Mouse (Mus musculus) gastrocnemius, adult 2 months (tissue): ENCODE data around the gene Kif4. TPM values are rescaled to one million over a fixed set of nuclear protein-coding genes. Genes with fewer than 3 reads are reported as not detected.

ENCODE experiments used
- DNase-seq: peaks from one replicate; pipeline ENCODE4 v3.0.0; 2022
- H3K27ac ChIP-seq: fragments of 200-600 bp; 2 replicates; pipeline ENCODE4 v1.8.1; 2022; ENCODE audit warnings: mild to moderate bottlenecking
- H3K4me3 ChIP-seq: fragments of 200-600 bp; 2 replicates; pipeline ENCODE4 v1.8.1; 2022; ENCODE audit warnings: mild to moderate bottlenecking, moderate library complexity
- CTCF ChIP-seq: fragments of 200-600 bp; IDR thresholded peaks from 2 replicates; pipeline ENCODE4 v1.8.1; 2022; ENCODE audit warnings: antibody characterized with exemption, mild to moderate bottlenecking, moderate library complexity
- intact Hi-C: fragments of 180-260 bp; cut with DNase I; formaldehyde crosslinking; loops from one replicate; pipeline ENCODE4 v1.15.1; 2025
- total RNA-seq, 2 experiments: library from RNA; stranded (reverse); gene quantifications; 2 replicates each; pipeline ENCODE4 v1.2.3; 2021

Gene Kif4
- total RNA-seq, 2 experiments from 2014 or later: 0.15 to 0.22 TPM

DNA sequence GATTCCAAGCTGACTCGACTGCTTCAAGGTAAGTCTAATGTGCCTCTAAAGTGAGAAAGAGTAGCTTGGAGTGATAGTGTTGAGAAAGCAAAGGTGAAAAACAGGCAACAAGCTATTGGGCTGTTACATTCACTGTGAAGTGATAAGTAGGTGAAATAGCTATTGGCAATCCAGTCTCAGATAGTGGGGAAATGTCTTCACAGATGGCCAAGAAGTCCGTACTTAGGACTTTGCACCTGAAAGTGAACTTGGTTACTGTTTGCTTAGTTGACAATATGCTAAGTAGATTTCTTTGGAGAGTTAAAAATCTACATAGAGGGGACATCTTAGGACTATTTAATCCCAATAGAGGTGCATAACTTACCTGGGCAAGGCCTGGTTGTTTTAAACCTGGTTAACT, 39.3 kb downstream of the Kif4 start:
- no peak for DNase-seq
- TF ChIP-seq CTCF: no peak
- intact Hi-C loops: no loop called here
- Histone ChIP-seq H3K4me3 (no peak overlapping the region), H3K27ac (no peak overlapping the region)

DNA sequence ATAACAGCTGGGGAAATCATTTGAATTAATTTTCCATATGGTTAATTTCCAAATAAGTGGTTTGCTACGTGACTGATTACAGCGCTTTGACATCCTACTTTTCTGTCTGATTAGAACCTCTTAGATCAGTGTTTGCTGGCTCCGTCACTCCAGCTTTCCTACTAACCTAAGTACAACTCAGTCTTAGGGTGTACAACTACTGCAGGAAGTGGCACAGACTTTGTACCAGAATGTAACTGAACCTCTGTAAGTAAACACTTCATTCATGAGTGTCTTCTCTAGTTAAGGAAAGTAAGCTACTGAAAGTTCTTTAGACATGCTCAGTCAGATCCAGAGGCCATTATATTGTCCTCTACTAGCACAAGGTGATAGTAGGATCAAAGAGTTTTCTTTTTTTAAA, 52.7 kb downstream of the Kif4 start:
- TF ChIP-seq CTCF: no peak
- Histone ChIP-seq H3K4me3 (no peak overlapping the region), H3K27ac (no peak overlapping the region)
- DNase-seq: no peak
- intact Hi-C loops: no loop called here

DNA sequence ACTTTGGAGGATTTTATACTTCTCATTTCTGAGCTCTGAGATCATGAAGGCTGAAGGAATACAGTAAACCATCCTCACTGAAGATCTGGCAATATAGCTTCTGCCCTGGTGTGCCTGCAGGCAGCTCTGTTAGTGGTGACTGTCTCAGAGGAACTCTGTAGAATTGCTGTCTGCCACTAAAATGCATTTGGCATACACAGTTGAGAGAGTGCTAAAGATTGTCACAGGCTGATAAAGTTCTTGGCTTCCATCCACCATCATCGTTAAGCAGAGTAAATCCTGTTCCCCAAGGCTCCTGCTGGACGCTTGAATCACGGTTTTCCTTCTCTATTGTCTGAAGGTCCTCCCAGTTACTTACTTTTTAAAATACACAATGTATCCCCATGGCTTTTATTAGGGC, 61.0 kb downstream of the Kif4 start:
- no peak for TF ChIP-seq CTCF
- intact Hi-C loops: no loop called here

DNA sequence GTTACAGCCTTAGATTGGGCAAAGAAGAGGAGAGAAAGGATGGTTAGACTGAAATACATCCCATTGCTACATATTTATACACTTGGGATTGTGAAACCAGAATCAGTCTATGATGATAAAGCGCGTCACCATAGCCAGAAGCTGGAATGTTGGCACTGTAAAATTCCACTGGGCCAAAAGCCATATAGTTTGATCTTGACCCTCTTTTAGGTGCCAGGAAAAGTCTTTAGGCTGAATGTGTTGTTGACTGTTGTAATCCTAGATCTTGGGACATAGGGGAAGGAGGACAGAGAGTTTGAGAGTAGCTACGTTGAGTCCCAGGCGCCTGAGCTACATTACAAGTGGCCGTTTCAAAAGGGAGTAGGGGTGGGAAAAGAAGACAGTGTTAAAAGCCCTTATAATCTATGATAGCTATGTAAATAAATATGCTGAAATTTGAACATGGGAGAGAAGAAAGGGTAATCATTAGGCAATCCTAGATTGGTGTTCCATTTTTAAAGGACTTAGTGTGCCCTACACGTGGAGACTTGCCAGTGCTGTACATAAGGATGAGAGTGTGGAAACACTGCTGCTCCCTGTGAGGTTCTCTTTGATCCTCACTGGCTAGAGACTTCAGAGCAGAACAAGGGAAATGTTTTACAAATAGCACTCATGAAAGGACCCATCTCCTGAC, 62.0 kb downstream of the Kif4 start:
- no peak for TF ChIP-seq CTCF
- intact Hi-C loops: no loop called here
- H3K4me3 ChIP-seq: no peak overlapping the region
- no peak for DNase-seq
- no peak overlapping the region for H3K27ac ChIP-seq

More for the DNA sequence above, 61.0 kb downstream of the Kif4 start:
- H3K27ac ChIP-seq: no peak overlapping the region
- DNase-seq: no peak
- H3K4me3 ChIP-seq: no peak overlapping the region

DNA sequence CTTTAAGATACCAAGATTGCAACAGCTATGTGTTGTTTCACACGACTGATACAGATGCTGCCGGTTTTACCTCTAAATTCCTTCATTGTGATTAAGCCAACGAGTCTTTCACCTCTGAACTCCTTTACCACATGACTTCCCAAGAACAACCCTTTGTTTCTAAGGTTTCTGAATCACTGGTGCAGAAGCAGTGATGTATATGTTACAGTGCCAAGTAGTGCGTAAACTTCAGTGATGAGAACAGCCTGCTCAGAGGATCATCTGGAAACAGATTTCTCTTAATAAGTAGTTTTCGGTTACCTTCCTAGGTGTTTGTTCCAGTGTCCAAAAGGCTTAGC, 62.5 kb downstream of the Kif4 start:
- Histone ChIP-seq H3K4me3 (no peak overlapping the region), H3K27ac (no peak overlapping the region)
- TF ChIP-seq CTCF: no peak
- intact Hi-C loops: no loop called here
- DNase-seq: no peak

DNA sequence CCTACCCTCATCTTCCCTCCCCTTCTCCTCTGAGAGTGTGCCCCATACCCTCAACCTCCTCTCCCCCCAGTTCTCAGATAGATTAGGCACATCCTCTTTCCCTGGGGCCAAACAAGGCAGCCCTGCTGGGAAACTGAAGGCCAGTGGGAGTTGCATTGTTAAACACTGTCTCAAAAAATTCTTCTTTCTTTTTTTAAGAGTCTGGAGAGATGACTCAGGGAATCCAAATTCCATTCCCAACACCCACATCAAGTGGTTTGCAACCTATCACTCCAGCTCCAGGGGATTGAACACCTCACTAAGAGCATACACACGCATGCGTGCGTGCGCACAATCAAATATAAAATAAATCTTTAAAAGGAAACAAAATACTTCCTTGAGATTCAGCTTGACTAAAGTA, 71.2 kb downstream of the Kif4 start:
- intact Hi-C loops: no loop called here
- H3K27ac ChIP-seq: no peak overlapping the region
- H3K4me3 ChIP-seq: no peak overlapping the region
- DNase-seq: no peak
- TF ChIP-seq CTCF: no peak

DNA sequence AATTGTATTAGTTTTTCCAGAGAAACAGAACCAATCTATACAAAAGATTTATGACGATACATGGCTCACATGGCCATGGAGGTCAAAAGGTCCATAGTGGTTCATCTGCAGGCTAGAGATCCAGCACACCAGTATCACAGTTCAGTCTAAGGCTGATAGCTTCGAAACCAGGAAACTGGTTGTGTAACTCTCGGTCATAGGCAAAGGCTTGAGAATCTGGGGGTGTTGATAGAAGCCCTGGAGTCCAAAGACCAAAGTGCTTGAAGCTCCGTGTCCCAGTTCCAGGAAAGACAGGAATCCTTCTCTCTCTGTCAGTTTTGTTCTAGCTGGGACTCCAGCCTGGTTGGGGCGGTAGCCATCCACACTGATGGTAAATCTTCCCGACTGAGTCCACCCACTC, 82.5 kb downstream of the Kif4 start:
- no peak for TF ChIP-seq CTCF
- Histone ChIP-seq H3K4me3 (no peak overlapping the region), H3K27ac (no peak overlapping the region)
- intact Hi-C loops: no loop called here
- DNase-seq: no peak

DNA sequence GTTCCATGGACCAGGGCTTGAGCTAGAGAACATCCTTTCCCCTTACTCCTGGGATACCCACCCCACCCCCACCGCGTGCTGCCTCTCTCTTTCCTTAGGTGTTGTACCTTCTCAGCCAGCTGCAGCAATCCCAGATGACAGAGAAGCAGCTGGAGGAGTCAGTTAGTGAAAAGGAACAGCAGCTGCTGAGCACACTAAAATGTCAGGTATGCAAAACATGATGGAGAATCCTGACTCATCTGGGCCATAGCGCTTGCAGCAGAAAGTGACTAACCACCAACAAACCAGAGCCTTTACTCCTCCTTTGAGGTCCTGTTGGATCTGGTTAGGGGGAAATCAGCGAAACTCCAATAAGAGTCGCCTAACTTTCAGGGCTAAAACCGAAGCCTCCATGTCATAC, 90.6 kb downstream of the Kif4 start:
- no peak overlapping the region for H3K27ac ChIP-seq
- intact Hi-C loops: no loop called here
- no peak overlapping the region for H3K4me3 ChIP-seq
- TF ChIP-seq CTCF: no peak
- no peak for DNase-seq

DNA sequence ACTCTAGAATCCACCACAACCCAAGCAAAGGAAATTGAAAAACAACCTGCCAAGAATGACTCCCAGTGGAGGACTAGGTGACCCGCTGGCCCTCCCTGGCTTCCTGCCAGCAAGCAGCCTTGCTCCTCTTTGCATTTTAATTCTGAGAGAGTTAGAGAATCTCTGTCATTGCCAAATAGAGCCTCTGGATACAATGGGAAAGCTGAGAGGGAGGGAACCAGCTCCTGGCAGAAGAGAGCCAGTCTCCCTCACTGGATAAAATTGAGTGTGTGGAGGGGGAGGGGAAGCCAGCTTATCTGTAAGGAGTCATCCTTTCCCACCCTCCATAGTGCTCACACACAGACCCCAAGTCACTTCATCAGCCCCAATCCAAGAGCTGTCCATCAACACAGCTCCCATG, 103.4 kb downstream of the Kif4 start:
- intact Hi-C loops: no loop called here
- no peak for TF ChIP-seq CTCF
- no peak overlapping the region for H3K27ac ChIP-seq
- DNase-seq: peak; percentile 29
- no peak overlapping the region for H3K4me3 ChIP-seq

DNA sequence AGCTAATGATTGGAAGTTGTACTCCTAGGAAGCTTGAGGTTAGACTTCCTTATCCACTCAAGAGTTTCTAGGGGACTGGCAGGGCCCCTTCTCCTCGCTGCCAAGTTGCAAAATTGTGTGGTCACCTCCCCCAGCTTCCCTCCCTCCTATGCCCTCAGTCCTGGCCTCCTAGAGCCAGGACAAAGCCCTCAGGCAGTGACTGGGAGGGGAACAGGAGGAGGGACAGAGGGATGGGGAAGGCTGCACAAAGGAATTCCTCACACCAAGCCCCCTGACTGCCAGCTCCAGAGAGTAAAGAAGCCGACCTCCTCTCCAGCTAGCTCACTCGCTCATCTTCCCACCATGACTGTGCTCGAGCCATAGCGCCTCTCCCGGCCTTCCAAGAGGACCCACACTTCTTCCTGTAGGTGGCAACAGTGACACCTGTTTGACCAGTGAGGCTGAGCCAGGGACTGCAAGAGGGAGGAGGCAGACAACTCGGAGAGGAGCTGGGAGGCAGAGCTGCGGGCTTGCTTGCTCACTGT, 104.2 kb downstream of the Kif4 start, which contains the start of gene Gdpd2:
Gene Gdpd2, plus strand, starts transcription at position 209 of the 524 bp plus-strand sequence.
- Histone ChIP-seq H3K27ac (no peak within 1 kb of the TSS), H3K4me3 (no peak within 1 kb of the TSS)
- TF ChIP-seq CTCF: peak; percentile 40
- peak; percentile 31 for DNase-seq
- intact Hi-C loops: loop anchor here (10.0 kb wide), 1 partner anchor 105 kb away; the partner anchor contains the start of genes Kif4 and Pdzd11

DNA sequence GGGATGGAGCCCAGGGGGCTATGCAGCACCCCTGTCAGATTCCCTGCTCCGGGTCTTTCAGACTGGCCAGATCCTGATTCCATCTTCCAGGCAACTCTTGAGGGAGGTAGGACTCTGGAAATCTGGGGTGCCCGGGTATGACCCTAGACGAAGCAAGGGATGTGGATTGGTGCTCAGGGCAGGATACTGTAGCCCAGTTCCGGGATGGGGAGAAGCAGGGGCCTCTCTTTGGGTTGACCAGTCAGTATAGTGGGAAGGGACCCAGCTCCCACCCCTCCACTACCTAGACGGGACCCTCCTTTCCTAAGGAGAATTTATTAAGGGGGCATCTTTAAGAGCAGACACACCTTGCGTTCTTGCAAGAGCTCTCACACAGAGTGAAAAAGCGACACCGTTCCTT, 104.7 kb downstream of the Kif4 start:
- intact Hi-C loops: loop anchor here (10.0 kb wide), 1 partner anchor 105 kb away; the partner anchor contains the start of genes Kif4 and Pdzd11
- H3K4me3 ChIP-seq: no peak overlapping the region
- no peak for TF ChIP-seq CTCF
- no peak for DNase-seq
- H3K27ac ChIP-seq: no peak overlapping the region

DNA sequence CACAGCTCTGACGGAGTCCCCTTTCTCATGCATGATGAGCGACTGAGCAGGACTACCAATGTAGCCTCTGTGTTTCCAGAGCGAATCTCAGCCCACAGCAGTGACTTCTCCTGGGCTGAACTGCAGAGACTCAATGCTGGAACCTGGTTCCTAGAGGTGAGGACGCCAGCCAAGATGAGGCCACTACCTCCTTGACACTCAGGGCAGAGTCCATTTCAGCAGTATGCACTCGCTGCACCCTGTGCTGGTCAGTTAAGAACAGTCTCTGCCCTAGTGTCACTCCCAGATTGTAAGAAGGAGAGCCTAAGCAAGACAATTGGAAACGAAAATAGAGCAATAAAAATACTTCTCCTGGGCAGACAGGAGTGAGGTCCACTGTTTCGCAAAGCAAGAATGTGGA, 108.8 kb downstream of the Kif4 start:
- TF ChIP-seq CTCF: no peak
- no peak overlapping the region for H3K4me3 ChIP-seq
- DNase-seq: no peak
- no peak overlapping the region for H3K27ac ChIP-seq
- intact Hi-C loops: loop anchor here (10.0 kb wide), 1 partner anchor 110 kb away; the partner anchor contains the start of genes Kif4 and Pdzd11

DNA sequence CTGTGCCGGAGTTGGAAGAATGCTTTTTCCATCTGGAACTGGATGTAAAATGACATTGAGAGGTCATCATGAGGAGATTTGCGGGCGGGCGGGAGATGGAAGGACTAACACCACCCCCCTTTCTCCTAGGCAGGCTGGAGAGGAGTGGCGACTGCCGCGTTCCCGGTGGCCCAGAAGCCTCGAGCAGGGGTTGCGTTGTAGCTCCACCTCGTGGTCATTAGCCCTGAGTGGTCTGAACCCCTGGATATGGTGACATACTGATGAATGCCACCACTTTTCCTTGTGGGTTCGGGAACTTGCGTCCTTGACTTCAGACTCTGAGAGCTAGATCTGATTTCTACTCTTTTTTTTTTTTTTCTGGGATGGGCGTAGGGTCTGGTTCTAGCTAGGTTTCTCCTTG, 113.4 kb downstream of the Kif4 start:
- TF ChIP-seq CTCF: peak; percentile 72
- no peak overlapping the region for H3K27ac ChIP-seq
- intact Hi-C loops: loop anchor here (10.0 kb wide), 1 partner anchor 114 kb away; the partner anchor contains the start of genes Kif4 and Pdzd11
- H3K4me3 ChIP-seq: peak overlapping the region; percentile 64
- peak; percentile 74 for DNase-seq

DNA sequence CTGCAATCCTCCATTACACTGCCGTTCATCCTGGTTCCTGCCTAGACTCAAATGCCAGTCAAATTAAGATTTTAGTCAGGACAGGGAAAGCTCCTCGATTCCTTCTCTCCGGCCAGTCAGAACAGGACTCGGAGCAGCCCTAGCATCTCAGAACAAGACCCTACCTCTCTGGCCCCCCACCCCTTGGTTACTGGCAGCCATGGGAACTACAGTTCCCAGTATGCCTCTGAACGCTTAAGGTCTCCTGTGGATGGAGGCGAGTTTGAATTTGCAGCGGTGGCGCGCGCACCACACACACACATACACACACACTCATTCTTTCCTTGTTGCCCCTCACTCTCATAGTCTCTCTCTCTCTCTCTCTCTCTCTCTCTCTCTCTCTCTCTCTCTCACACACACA, 113.9 kb downstream of the Kif4 start:
- intact Hi-C loops: loop anchor here (10.0 kb wide), 1 partner anchor 115 kb away; the partner anchor contains the start of genes Kif4 and Pdzd11
- peak overlapping the region; percentile 64 for H3K4me3 ChIP-seq
- DNase-seq: no peak
- no peak for TF ChIP-seq CTCF
- H3K27ac ChIP-seq: no peak overlapping the region
